Mouse (Mus musculus) frontal cortex, postnatal 25 days (tissue): ENCODE data around the gene Gipc1.

Source experiments
- DNase-seq, 2 experiments: peaks; one replicate each; pipeline ENCODE4 v3.0.0; 2022; ENCODE audit warnings: low spot score in 2 of 2

Gene Gipc1

GRCm38 (mm10) chr8:83680603-83681002 is 28.1 kb downstream of the Gipc1 start:
- DNase-seq: no peak

GRCm38 (mm10) chr8:83681099-83681498 is 28.6 kb downstream of the Gipc1 start:
- no peak for DNase-seq

- no peak for DNase-seq
Observed at GRCm38 (mm10) chr8:83684517-83684916, 32.0 kb downstream of the Gipc1 start.

- DNase-seq: no peak
Observed at GRCm38 (mm10) chr8:83689264-83689663, 36.8 kb downstream of the Gipc1 start.

- no peak for DNase-seq
Observed at GRCm38 (mm10) chr8:83693609-83694236, 41.2 kb downstream of the Gipc1 start.

- no peak for DNase-seq
Observed at GRCm38 (mm10) chr8:83694369-83695160, 42.1 kb downstream of the Gipc1 start.

- no peak for DNase-seq
Observed at GRCm38 (mm10) chr8:83695351-83696106, 43.1 kb downstream of the Gipc1 start.

- DNase-seq: no peak
Observed at GRCm38 (mm10) chr8:83697374-83698220, 45.1 kb downstream of the Gipc1 start.

- no peak for DNase-seq
Observed at GRCm38 (mm10) chr8:83698291-83698660, 45.8 kb downstream of the Gipc1 start.

- no peak for DNase-seq
Observed at GRCm38 (mm10) chr8:83698661-83699453, 46.4 kb downstream of the Gipc1 start, which contains the start of gene Pkn1. Gene Pkn1, minus strand, starts transcription at chr8:83699179.

- no peak for DNase-seq
Observed at GRCm38 (mm10) chr8:83699566-83699965, 47.1 kb downstream of the Gipc1 start.

- DNase-seq: no peak
Observed at GRCm38 (mm10) chr8:83700423-83701085, 48.1 kb downstream of the Gipc1 start.

GRCm38 (mm10) chr8:83703426-83703825 is 50.9 kb downstream of the Gipc1 start:
- no peak for DNase-seq

- DNase-seq: no peak
Observed at GRCm38 (mm10) chr8:83706411-83706810, 53.9 kb downstream of the Gipc1 start.

GRCm38 (mm10) chr8:83707554-83707953 is 55.1 kb downstream of the Gipc1 start:
- no peak for DNase-seq
